Mouse (Mus musculus) stomach, postnatal 0 days (tissue): ENCODE measurements at regions not wholly inside any gene's neighbourhood (a gene's known extent, or its start where the extent isn't known, plus 50 kb on each side); places are given as distances from the start of the nearest gene placed in this dataset.

Experiments
- ATAC-seq: fragments of 200-750 bp; cut with Nextera tagmentation; 2 replicates; pipeline ENCODE4 v1.8.0; 2017; ENCODE audit not compliant: low FRiP score, low TSS enrichment
- DNase-seq: peaks from one replicate; pipeline ENCODE4 v3.0.0-alpha.2; 2016; ENCODE audit warnings: low spot score
- H3K27ac ChIP-seq: fragments of 300-500 bp; sonication (generic); replicated peaks from 2 replicates; pipeline ENCODE4 v1.5.1; 2014; ENCODE audit warnings: mild to moderate bottlenecking, control low read depth
- H3K27me3 ChIP-seq: fragments of 300-500 bp; sonication (generic); 2 replicates; pipeline ENCODE4 v1.6.1; 2014; ENCODE audit warnings: low read length; ENCODE audit not compliant: control insufficient read depth, insufficient read depth
- H3K36me3 ChIP-seq: fragments of 300-500 bp; sonication (generic); 2 replicates; pipeline ENCODE4 v1.6.1; 2014; ENCODE audit warnings: low read length, mixed read lengths; ENCODE audit not compliant: control insufficient read depth, insufficient read depth
- H3K4me1 ChIP-seq: fragments of 300-500 bp; sonication (generic); replicated peaks from 2 replicates; pipeline ENCODE4 v1.6.1; 2014; ENCODE audit warnings: antibody characterized with exemption; ENCODE audit not compliant: control insufficient read depth, insufficient read depth
- H3K4me2 ChIP-seq: fragments of 300-500 bp; sonication (generic); replicated peaks from 2 replicates; pipeline ENCODE4 v1.6.1; 2014; ENCODE audit warnings: low read depth, mild to moderate bottlenecking, control low read depth, moderate library complexity
- H3K4me3 ChIP-seq: fragments of 300-500 bp; sonication (generic); 2 replicates; pipeline ENCODE4 v1.5.1; 2014; ENCODE audit warnings: low read depth, low read length, control low read depth
- H3K9ac ChIP-seq: fragments of 300-500 bp; sonication (generic); 2 replicates; pipeline ENCODE4 v1.6.1; 2014; ENCODE audit warnings: mild to moderate bottlenecking, low read length, control low read depth, mixed read lengths
- H3K9me3 ChIP-seq: fragments of 300-500 bp; sonication (generic); 2 replicates; pipeline ENCODE4 v1.6.1; 2016; ENCODE audit warnings: low read length; ENCODE audit not compliant: control insufficient read depth
- CTCF ChIP-seq: IDR thresholded peaks from 2 replicates; pipeline ENCODE4 v1.5.1; 2016; ENCODE audit warnings: antibody characterized with exemption, low read depth, mild to moderate bottlenecking, moderate library complexity
- EP300 ChIP-seq: optimal IDR thresholded peaks from 2 replicates; pipeline ENCODE3; 2016; ENCODE audit warnings: antibody characterized with exemption
- WGBS: fragments of 180-500 bp; shearing (Covaris S2); extraction: QIAGEN DNeasy Blood & Tissue Kit; methylation state at CpG from one replicate; pipeline ENCODE4 v1.1.7; 2014; 5-methylcytosine and 5-hydroxymethylcytosine counted together

DNA sequence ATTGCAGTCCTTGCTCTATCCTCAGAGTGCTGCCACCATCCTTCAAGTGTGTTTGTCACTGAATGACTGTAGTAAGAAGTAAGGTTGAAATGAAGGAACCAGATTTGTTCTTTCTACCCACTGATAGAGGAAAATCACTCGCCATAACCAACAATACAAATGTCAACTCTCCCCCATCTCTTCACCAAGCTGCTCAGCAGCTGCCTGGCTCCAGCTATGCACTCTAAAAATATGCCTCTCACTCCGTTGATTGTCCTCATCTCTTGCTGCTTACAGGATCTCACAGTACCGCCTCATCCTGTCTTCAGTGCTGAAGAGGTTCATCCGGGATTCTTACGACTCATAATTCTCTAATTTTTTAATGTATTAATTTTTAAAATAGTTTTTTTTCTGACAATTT, 63.2 kb upstream of the Itprid2 start:
- Histone ChIP-seq H3K4me1 (no peaks in the 10 kb centered on the region), H3K9me3 (no peaks in the 10 kb centered on the region), H3K9ac (no peak overlapping the region), H3K4me2 (no peak overlapping the region), H3K27ac (no peak overlapping the region), H3K4me3 (no peak overlapping the region), H3K36me3 (no peaks in the 10 kb centered on the region), H3K27me3 (no peaks in the 10 kb centered on the region)
- no peak for DNase-seq
- no peak for ATAC-seq
- WGBS, result 88% methylated on average over 5 of the region's 5 CpGs
- TF ChIP-seq CTCF, result no peak
- TF ChIP-seq EP300, result no peak

DNA sequence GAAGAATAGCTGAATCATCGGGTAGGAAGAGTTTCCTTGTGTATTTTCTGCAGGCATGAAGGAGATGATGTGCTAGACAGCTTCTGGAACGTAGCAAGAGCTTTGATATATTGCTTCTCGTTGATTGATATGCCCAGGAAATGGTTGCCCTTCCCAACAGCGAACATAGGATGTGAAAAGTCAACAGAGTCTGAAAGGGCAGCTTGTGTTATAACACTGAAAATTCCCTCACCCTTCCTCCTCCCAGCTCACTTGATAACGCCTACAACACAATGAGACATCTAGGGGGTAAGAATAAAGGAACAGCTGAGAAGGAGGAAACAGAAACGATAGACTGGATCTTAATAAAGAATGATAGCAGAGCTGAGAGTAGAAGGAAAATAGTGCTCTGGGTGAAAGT, 60.1 kb upstream of the Itprid2 start:
- Histone ChIP-seq H3K27ac (no peak overlapping the region), H3K4me1 (no peaks in the 10 kb centered on the region), H3K27me3 (no peaks in the 10 kb centered on the region), H3K4me2 (no peak overlapping the region), H3K4me3 (no peak overlapping the region), H3K9me3 (no peaks in the 10 kb centered on the region), H3K36me3 (no peaks in the 10 kb centered on the region), H3K9ac (no peak overlapping the region)
- TF ChIP-seq EP300 (no peak), CTCF (no peak)
- 30% methylated on average over 6 of the region's 6 CpGs for WGBS
- DNase-seq (peak; percentile 22), ATAC-seq (peak; percentile 84)

DNA sequence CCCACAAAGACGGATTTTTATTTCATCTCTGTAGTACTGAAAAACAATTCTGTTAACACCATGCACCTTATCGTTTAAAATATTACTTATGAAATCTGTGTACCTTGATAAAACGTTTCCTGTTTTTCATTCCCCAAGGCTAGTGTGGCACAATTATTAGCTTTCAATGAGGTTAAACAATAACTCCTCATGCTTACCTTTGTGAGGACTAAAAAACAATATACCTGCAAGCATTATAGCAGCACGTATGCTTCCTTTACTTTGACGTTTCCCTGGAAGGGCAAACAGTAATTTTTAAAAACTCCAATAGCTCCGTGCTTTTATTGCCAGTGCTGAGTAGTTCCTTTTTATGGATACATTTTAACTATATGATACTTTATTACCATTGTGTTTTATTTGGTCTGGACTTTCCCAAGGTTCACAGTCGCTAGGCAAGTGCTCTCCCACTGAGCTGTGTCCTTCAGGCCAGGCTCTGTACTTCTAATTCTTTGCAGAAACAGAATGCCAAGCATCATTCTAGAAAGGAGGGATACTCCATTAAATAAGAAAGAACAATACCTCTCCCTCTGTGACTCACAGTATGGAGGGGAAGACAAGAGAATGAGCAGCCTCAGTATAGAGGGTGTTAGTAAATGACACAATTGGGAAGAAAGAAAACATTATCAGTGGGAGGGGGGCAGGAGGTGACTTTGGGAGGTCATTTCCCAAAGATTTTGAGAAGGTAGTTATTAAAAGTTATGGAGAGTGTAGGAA, 50.0 kb upstream of the Itprid2 start:
- Histone ChIP-seq H3K9me3 (no peaks in the 10 kb centered on the region), H3K4me1 (no peaks in the 10 kb centered on the region), H3K36me3 (no peaks in the 10 kb centered on the region), H3K9ac (no peak overlapping the region), H3K4me2 (no peak overlapping the region), H3K27ac (no peak overlapping the region), H3K27me3 (no peaks in the 10 kb centered on the region), H3K4me3 (no peak overlapping the region)
- ATAC-seq, result no peak
- no peak for DNase-seq
- TF ChIP-seq EP300 (no peak), CTCF (no peak)
- 65% methylated on average over 7 of the region's 7 CpGs for WGBS
